Mouse (Mus musculus): Measurements from ENCODE around the gene Trmo.

GRCm38 (mm10) chr4:46417491-46417890 is 28.3 kb upstream of the Trmo start:
- TF ChIP-seq POLR2A (IDR thresholded peaks at IDR 0.05; ENCODE audit: borderline replicate concordance, extremely low read depth, insufficient read depth, insufficient read length, poor library complexity, severe bottlenecking) (no peak), CTCF (IDR thresholded peaks at IDR 0.05; ENCODE audit: borderline replicate concordance, extremely low read depth, insufficient read depth, insufficient read length) (peak; percentile 43; the same call in 1 of the 2 replicates)

All from brain, embryonic 14.5 days (tissue).